Mouse (Mus musculus) embryonic fibroblast, embryonic 13.5 days (primary cell): ENCODE measurements around the gene Klf9. TPM values are rescaled to one million over a fixed set of nuclear protein-coding genes. Genes with fewer than 3 reads are reported as not detected.

Experiments
- H3K27ac ChIP-seq: 2 replicates; pipeline ENCODE4 v1.5.1; 2012; ENCODE audit warnings: low read length, control low read depth, inconsistent platforms; ENCODE audit not compliant: insufficient read depth
- H3K4me1 ChIP-seq: 2 replicates; pipeline ENCODE4 v1.6.1; 2011; ENCODE audit warnings: low read length; ENCODE audit not compliant: control insufficient read depth, insufficient read depth
- H3K4me3 ChIP-seq: 2 replicates; pipeline ENCODE4 v1.5.1; 2011; ENCODE audit warnings: mild to moderate bottlenecking, control low read depth, low read length; ENCODE audit not compliant: insufficient read depth
- CTCF ChIP-seq: IDR thresholded peaks from 2 replicates; pipeline ENCODE4 v1.5.1; 2011; ENCODE audit warnings: mild to moderate bottlenecking, control low read depth, low read length, moderate library complexity, borderline replicate concordance; ENCODE audit not compliant: insufficient read depth
- POLR2A ChIP-seq: IDR thresholded peaks from 2 replicates; pipeline ENCODE4 v1.6.1; 2011; ENCODE audit warnings: low read depth, mild to moderate bottlenecking, control low read depth, low read length, moderate library complexity
- polyA plus RNA-seq: library from polyadenylated mRNA; stranded (reverse); fragments of >200 nt; gene quantifications from 2 replicates; pipeline ENCODE4 v1.2.4, GENCODE M21; 2011; ENCODE audit warnings: low read depth; ENCODE audit not compliant: missing spikeins, insufficient read length

Gene Klf9
- polyA plus RNA-seq, 1 experiment, result 45.2 TPM

- TF ChIP-seq POLR2A (no peak), CTCF (no peak)
- Histone ChIP-seq H3K4me1 (no peaks in the 10 kb centered on the region), H3K27ac (no peak overlapping the region), H3K4me3 (no peak overlapping the region)
These were observed 70.3 kb downstream of the Klf9 start for GRCm38 (mm10) chr19:23211325-23211724.

- no peaks in the 10 kb centered on the region for H3K4me1 ChIP-seq
- TF ChIP-seq POLR2A (no peak), CTCF (no peak)
- H3K4me3 ChIP-seq, result no peak overlapping the region
- no peak overlapping the region for H3K27ac ChIP-seq
These were observed 73.3 kb downstream of the Klf9 start for GRCm38 (mm10) chr19:23214326-23214725.

Other genes starting within 250 kb of the Klf9 start
- 87.5 and 109 TPM in 2 replicates for gene Smc5, start 132.7 kb downstream of the Klf9 start, polyA plus RNA-seq